Mouse (Mus musculus): Measurements from ENCODE around the gene Tfpt. TPM values are rescaled to one million over a fixed set of nuclear protein-coding genes. Genes with fewer than 3 reads are reported as not detected.

Gene Tfpt
- total and polyA plus RNA-seq, 3 experiments, result 8.0 to 21.1 (median 16.9) TPM

DNA sequence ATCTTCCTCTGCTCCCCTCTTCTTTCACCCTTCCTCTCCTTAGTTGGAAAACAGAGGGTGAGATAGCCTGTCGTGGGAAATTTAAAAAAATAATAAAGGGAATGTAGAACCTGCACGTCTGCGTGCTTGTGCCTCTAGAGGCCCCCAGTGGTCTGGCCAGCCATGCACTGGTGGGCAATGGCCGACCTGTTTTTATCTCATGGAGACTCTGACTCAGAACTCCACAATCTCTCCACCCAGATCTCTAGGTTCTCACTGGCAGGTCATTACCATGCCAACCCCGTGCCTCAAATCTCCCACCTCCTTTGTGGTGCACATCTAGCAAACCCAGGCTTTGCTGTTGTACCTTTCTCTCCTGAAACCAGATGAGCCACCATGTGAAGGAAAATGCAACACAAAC, 35.0 kb downstream of the Tfpt start:
- H3K27ac ChIP-seq, result no peak overlapping the region
- TF ChIP-seq POLR2A (IDR thresholded peaks at IDR 0.05; ENCODE audit: insufficient read depth, low read depth, low read length) (no peak), CTCF (IDR thresholded peaks at IDR 0.05) (no peak), EP300 (IDR thresholded peaks at IDR 0.05; ENCODE audit: insufficient read depth, low read depth, low read length) (no peak)
- H3K27me3 ChIP-seq (ENCODE audit: control insufficient read depth, insufficient read depth, low read length), result no peaks in the 10 kb centered on the region
- H3K79me2 ChIP-seq (replicated peaks; ENCODE audit: control insufficient read depth, insufficient read depth, low read length), result no peaks in the 10 kb centered on the region
- H3K36me3 ChIP-seq (ENCODE audit: control insufficient read depth, insufficient read depth, low read length), result no peaks in the 10 kb centered on the region
- DNase-seq, result no peak
- no peak overlapping the region for H3K4me3 ChIP-seq
- 7% methylated on average over 5 of the region's 5 CpGs for WGBS
- H3K4me1 ChIP-seq (ENCODE audit: control insufficient read depth, insufficient read depth, low read length), result no peaks in the 10 kb centered on the region
- intact Hi-C loops (cut with DNase I), result no loop called here
- no peak overlapping the region for H3K9ac ChIP-seq (ENCODE audit: low read depth, low read length)

DNA sequence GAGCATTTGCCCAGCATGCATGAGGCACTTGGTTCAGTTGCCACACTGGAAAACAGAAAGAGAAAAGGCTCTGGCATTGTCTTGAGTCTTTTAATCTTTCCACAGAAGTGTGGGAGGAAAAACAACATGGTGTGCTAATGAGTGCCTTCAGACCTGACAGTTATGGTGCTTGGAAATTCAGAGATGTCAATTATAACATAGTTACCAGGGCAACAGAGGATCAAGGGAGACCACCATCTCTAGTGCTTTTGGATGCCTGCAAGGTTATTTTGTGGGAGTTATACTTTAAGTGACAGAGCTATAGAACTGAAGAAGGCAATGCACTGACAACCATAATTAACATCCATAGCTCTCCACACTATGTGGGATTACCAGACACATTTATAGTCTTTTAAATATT, 35.9 kb downstream of the Tfpt start:
- no peaks in the 10 kb centered on the region for H3K27me3 ChIP-seq (ENCODE audit: control insufficient read depth, insufficient read depth, low read length)
- H3K79me2 ChIP-seq (replicated peaks; ENCODE audit: control insufficient read depth, insufficient read depth, low read length), result no peaks in the 10 kb centered on the region
- no peak for DNase-seq
- no peak for TF ChIP-seq CTCF (IDR thresholded peaks at IDR 0.05)
- no peak for TF ChIP-seq POLR2A (IDR thresholded peaks at IDR 0.05; ENCODE audit: insufficient read depth, low read depth, low read length)
- no peak for TF ChIP-seq EP300 (IDR thresholded peaks at IDR 0.05; ENCODE audit: insufficient read depth, low read depth, low read length)
- H3K4me1 ChIP-seq (ENCODE audit: control insufficient read depth, insufficient read depth, low read length), result no peaks in the 10 kb centered on the region
- no peak overlapping the region for H3K4me3 ChIP-seq
- H3K27ac ChIP-seq, result no peak overlapping the region
- intact Hi-C loops (cut with DNase I), result no loop called here
- H3K36me3 ChIP-seq (ENCODE audit: control insufficient read depth, insufficient read depth, low read length), result no peaks in the 10 kb centered on the region
- H3K9ac ChIP-seq (ENCODE audit: low read depth, low read length), result no peak overlapping the region

DNA sequence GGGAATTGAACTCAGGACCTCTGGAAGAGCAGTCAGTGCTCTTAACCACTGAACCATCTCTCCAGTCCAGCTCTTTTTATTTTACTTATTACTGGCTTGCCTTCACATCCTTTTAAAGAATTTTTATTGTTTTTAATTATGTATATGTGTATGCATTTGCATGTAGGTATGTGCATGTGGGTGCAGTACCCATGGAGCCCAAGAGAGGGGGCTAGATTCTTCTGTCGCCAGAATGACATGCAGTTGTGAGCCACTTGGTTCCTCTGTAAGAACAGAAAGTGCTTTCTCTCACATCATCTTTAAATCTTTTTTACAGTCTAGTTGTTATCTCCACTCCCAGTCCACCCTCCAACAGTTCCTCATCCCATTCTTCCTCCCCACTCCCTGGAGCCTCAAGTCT, 38.2 kb downstream of the Tfpt start:
- TF ChIP-seq CTCF (IDR thresholded peaks at IDR 0.05), result 0 out of 2 replicates have a peak, but pooled peaks have one; percentile 10
- no peak for TF ChIP-seq EP300 (IDR thresholded peaks at IDR 0.05; ENCODE audit: insufficient read depth, low read depth, low read length)
- 66% methylated on average over 1 of the region's 1 CpGs for WGBS
- no peak overlapping the region for H3K9ac ChIP-seq (ENCODE audit: low read depth, low read length)
- H3K27ac ChIP-seq, result no peak overlapping the region
- no peaks in the 10 kb centered on the region for H3K27me3 ChIP-seq (ENCODE audit: control insufficient read depth, insufficient read depth, low read length)
- no peak overlapping the region for H3K4me3 ChIP-seq
- no peaks in the 10 kb centered on the region for H3K4me1 ChIP-seq (ENCODE audit: control insufficient read depth, insufficient read depth, low read length)
- H3K36me3 ChIP-seq (ENCODE audit: control insufficient read depth, insufficient read depth, low read length), result no peaks in the 10 kb centered on the region
- DNase-seq, result no peak
- intact Hi-C loops (cut with DNase I), result no loop called here
- H3K79me2 ChIP-seq (replicated peaks; ENCODE audit: control insufficient read depth, insufficient read depth, low read length), result no peaks in the 10 kb centered on the region

DNA sequence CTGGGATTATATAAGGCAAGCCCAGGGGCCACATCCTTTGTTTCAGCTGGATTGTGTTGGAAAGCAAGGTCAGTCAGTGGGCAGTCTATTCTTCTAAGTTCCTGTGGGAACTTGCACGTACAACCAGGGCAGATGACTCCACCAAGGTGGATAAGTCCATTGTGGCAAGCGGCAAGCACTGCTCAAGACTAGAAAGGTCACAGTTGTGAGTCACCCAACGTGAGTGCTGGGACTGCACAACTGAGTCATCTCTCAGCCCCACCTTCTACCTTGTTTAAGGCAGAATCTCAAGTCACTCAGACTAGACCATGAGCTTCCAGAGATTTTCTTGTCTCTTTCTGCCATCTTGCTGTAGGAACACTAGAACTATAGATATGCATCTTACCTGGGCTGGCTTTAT, 39.2 kb downstream of the Tfpt start:
- intact Hi-C loops (cut with DNase I), result no loop called here
- 56% methylated on average over 3 of the region's 3 CpGs for WGBS
- no peak for DNase-seq
- Histone ChIP-seq H3K4me3 (no peak overlapping the region), H3K79me2 (replicated peaks; ENCODE audit: control insufficient read depth, insufficient read depth, low read length) (no peaks in the 10 kb centered on the region), H3K9ac (ENCODE audit: low read depth, low read length) (no peak overlapping the region), H3K4me1 (ENCODE audit: control insufficient read depth, insufficient read depth, low read length) (no peaks in the 10 kb centered on the region), H3K36me3 (ENCODE audit: control insufficient read depth, insufficient read depth, low read length) (no peaks in the 10 kb centered on the region), H3K27ac (no peak overlapping the region), H3K27me3 (ENCODE audit: control insufficient read depth, insufficient read depth, low read length) (no peaks in the 10 kb centered on the region)
- no peak for TF ChIP-seq CTCF (IDR thresholded peaks at IDR 0.05)
- no peak for TF ChIP-seq EP300 (IDR thresholded peaks at IDR 0.05; ENCODE audit: insufficient read depth, low read depth, low read length)
- TF ChIP-seq POLR2A (IDR thresholded peaks at IDR 0.05; ENCODE audit: insufficient read depth, low read depth, low read length), result no peak

DNA sequence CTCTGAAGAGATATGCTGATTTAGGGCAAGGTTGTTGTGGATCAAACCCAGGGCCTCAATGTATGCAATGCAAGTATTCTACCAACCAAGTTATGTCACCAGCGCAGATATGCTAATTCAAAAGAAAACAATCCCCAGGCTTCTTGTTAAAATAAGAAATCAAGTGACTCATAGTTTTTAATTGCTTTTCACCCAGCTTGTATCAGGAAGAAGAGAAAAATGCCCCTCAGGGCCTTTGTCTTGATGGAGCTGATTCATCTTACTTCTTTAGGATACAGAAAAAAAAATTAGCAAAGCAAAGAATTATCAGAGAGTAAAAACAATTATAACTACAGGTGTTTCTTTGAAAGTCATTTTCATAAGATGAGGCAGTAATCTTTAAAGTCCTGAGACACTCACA, 42.4 kb downstream of the Tfpt start:
- H3K27ac ChIP-seq, result no peak overlapping the region
- H3K27me3 ChIP-seq (ENCODE audit: control insufficient read depth, insufficient read depth, low read length), result no peaks in the 10 kb centered on the region
- WGBS, result 54% methylated on average over 1 of the region's 1 CpGs
- intact Hi-C loops (cut with DNase I), result no loop called here
- no peak for DNase-seq
- no peak overlapping the region for H3K4me3 ChIP-seq
- H3K4me1 ChIP-seq (ENCODE audit: control insufficient read depth, insufficient read depth, low read length), result no peaks in the 10 kb centered on the region
- TF ChIP-seq EP300 (IDR thresholded peaks at IDR 0.05; ENCODE audit: insufficient read depth, low read depth, low read length) (no peak), CTCF (IDR thresholded peaks at IDR 0.05) (no peak), POLR2A (IDR thresholded peaks at IDR 0.05; ENCODE audit: insufficient read depth, low read depth, low read length) (no peak)
- H3K9ac ChIP-seq (ENCODE audit: low read depth, low read length), result no peak overlapping the region
- no peaks in the 10 kb centered on the region for H3K36me3 ChIP-seq (ENCODE audit: control insufficient read depth, insufficient read depth, low read length)
- H3K79me2 ChIP-seq (replicated peaks; ENCODE audit: control insufficient read depth, insufficient read depth, low read length), result no peaks in the 10 kb centered on the region

DNA sequence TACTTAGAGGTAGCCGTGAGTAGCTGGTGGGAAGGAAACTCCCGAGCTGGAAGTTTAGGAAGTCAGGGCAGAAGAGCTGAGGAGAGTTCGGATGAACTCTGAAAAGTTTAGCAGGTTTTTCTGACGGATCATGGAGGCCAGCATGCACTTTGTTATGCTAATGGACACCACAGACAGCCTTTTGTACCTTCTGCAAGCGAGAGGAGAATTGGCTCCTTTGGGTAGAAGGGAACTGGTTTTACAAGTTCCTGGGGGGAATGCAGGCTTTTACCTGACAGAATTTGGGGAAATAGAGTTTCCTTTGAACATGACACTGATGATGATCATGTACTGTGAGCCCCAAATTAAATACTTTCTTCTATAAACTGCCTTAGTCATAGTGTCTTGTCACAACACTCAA, 43.5 kb downstream of the Tfpt start:
- H3K27me3 ChIP-seq (ENCODE audit: control insufficient read depth, insufficient read depth, low read length), result no peaks in the 10 kb centered on the region
- H3K79me2 ChIP-seq (replicated peaks; ENCODE audit: control insufficient read depth, insufficient read depth, low read length), result no peaks in the 10 kb centered on the region
- DNase-seq, result no peak
- WGBS, result 8% methylated on average over 5 of the region's 5 CpGs
- no peak overlapping the region for H3K9ac ChIP-seq (ENCODE audit: low read depth, low read length)
- TF ChIP-seq POLR2A (IDR thresholded peaks at IDR 0.05; ENCODE audit: insufficient read depth, low read depth, low read length) (no peak), EP300 (IDR thresholded peaks at IDR 0.05; ENCODE audit: insufficient read depth, low read depth, low read length) (no peak), CTCF (IDR thresholded peaks at IDR 0.05) (no peak)
- H3K36me3 ChIP-seq (ENCODE audit: control insufficient read depth, insufficient read depth, low read length), result no peaks in the 10 kb centered on the region
- no peak overlapping the region for H3K4me3 ChIP-seq
- H3K4me1 ChIP-seq (ENCODE audit: control insufficient read depth, insufficient read depth, low read length), result no peaks in the 10 kb centered on the region
- intact Hi-C loops (cut with DNase I), result no loop called here
- no peak overlapping the region for H3K27ac ChIP-seq
